Mouse (Mus musculus) pancreas, adult 10 weeks (tissue): Measurements from ENCODE around the gene Smgc. TPM values are rescaled to one million over a fixed set of nuclear protein-coding genes. Genes with fewer than 3 reads are reported as not detected.

Source experiments
- polyA plus RNA-seq: library from polyadenylated mRNA; stranded (reverse); fragments of 350-450 nt; fragmentation: Illumina TruSeq; extraction: RNeasy Lipid Tissue Mini Kit (QIAGEN cat#74804); gene quantifications from one replicate; pipeline ENCODE4 v1.2.3, GENCODE M21; 2015; ENCODE audit warnings: low read depth, low replicate concordance; ENCODE audit not compliant: insufficient read depth

The Smgc gene
- not detected for polyA plus RNA-seq

DNA sequence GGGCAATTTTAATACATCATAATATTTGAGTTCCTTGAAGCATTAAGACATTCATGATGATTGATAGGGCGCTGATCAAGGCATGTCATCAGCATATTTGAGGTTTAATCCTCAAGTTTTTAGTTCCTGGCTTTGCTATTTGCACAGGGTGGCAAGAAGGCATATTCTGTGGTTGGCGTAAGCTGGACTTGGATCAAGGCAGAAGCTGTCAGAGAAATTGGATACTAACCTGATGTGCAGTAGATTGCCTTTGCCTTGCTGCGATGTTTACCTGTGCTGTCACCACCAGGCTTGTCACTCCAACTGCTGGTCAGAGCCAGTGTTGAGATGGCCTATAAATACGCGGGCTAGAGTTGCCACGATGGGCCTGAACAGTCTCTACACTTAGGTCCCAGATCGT is at the start of gene Smgc:
Gene Smgc (plus strand): TSS at position 301 of the 400 bp plus-strand sequence.

Other genes starting within 250 kb of the Smgc start
- 3.0 TPM for gene Lrrk2, start 165.1 kb upstream of the Smgc start, polyA plus RNA-seq
- 0.74 TPM for gene Cntn1, start 212.9 kb downstream of the Smgc start, polyA plus RNA-seq